Mouse (Mus musculus) bone marrow macrophage, adult 2 months (primary cell): ENCODE measurements around the gene Il12b.

Source experiments
- CTCF ChIP-seq: IDR thresholded peaks from 2 replicates; pipeline ENCODE4 v1.5.1; 2012; ENCODE audit warnings: low read depth, mild to moderate bottlenecking, low read length, moderate library complexity
- POLR2A ChIP-seq: IDR thresholded peaks from 2 replicates; pipeline ENCODE4 v1.6.1; 2012; ENCODE audit warnings: mild to moderate bottlenecking, low read depth, low read length, borderline replicate concordance

GRCm38 (mm10) chr11:44408626-44409025 lies 8.8 kb downstream of the Il12b start:
- TF ChIP-seq CTCF (no peak), POLR2A (no peak)
